Mouse (Mus musculus) heart, adult 2 months (tissue): Measurements from ENCODE around the gene Olfr658. TPM values are rescaled to one million over a fixed set of nuclear protein-coding genes. Genes with fewer than 3 reads are reported as not detected.

Experiments used
- DNase-seq, 2 experiments: peaks; one replicate each; pipeline ENCODE4 v3.0.0; 2021
- H3K27ac ChIP-seq: fragments of 200-600 bp; 2 replicates; pipeline ENCODE4 v1.8.1; 2022
- H3K27me3 ChIP-seq: fragments of 200-500 bp; 2 replicates; pipeline ENCODE4 v1.6.1; 2012; ENCODE audit warnings: mild to moderate bottlenecking, low read length, inconsistent platforms, mixed read lengths; ENCODE audit not compliant: control insufficient read depth, insufficient read depth
- H3K36me3 ChIP-seq: fragments of 200-500 bp; 2 replicates; pipeline ENCODE4 v1.6.1; 2012; ENCODE audit warnings: low read length, inconsistent platforms; ENCODE audit not compliant: control insufficient read depth, insufficient read depth
- H3K4me1 ChIP-seq: fragments of 200-500 bp; 2 replicates; pipeline ENCODE4 v1.6.1; 2011; ENCODE audit warnings: low read length; ENCODE audit not compliant: control insufficient read depth, insufficient read depth
- H3K4me3 ChIP-seq: fragments of 200-600 bp; 2 replicates; pipeline ENCODE4 v1.8.1; 2022
- H3K79me2 ChIP-seq: fragments of 200-500 bp; replicated peaks from 2 replicates; pipeline ENCODE4 v1.6.1; 2012; ENCODE audit warnings: mild to moderate bottlenecking, inconsistent platforms, low read length, moderate library complexity, mixed read lengths; ENCODE audit not compliant: control insufficient read depth, insufficient read depth
- H3K9ac ChIP-seq: fragments of 200-500 bp; 2 replicates; pipeline ENCODE4 v1.6.1; 2012; ENCODE audit warnings: low read depth, mild to moderate bottlenecking, control low read depth, inconsistent platforms, low read length, mixed read lengths
- CTCF ChIP-seq: fragments of 200-600 bp; IDR thresholded peaks from 2 replicates; pipeline ENCODE4 v1.8.1; 2022; ENCODE audit warnings: antibody characterized with exemption, mild to moderate bottlenecking, moderate library complexity
- EP300 ChIP-seq: fragments of 200-500 bp; IDR thresholded peaks from 2 replicates; pipeline ENCODE4 v1.6.1; 2011; ENCODE audit warnings: low read depth, low read length, control low read depth; ENCODE audit not compliant: insufficient read depth
- POLR2A ChIP-seq: fragments of 200-500 bp; IDR thresholded peaks from 2 replicates; pipeline ENCODE4 v1.6.1; 2011; ENCODE audit warnings: mild to moderate bottlenecking, low read depth, low read length, control low read depth; ENCODE audit not compliant: insufficient read depth
- WGBS: fragments of 180-500 bp; shearing (Covaris S2); methylation state at CpG from one replicate; pipeline ENCODE4 v1.1.7; 2018; 5-methylcytosine and 5-hydroxymethylcytosine counted together
- intact Hi-C: fragments of 180-260 bp; cut with DNase I; formaldehyde crosslinking; loops from one replicate; pipeline ENCODE4 v1.15.1; 2025
- long read RNA-seq: library from polyadenylated mRNA; stranded (forward); transcript quantifications from one replicate; pipeline ENCODE4 v2.0.0, GENCODE M21; 2021
- polyA plus RNA-seq: library from polyadenylated mRNA; depleted of rRNA; stranded (reverse); fragments of >200 nt; gene quantifications from 2 replicates; pipeline ENCODE4 v1.2.3, GENCODE M21; 2012; rRNA removed
- total RNA-seq, 2 experiments: library from RNA; stranded (reverse); gene quantifications; 2 replicates each; pipeline ENCODE4 v1.2.3; 2021

Gene Olfr658
- total RNA-seq = not detected
- polyA plus RNA-seq = not detected in 2 replicates
- long read RNA-seq = 0 reads

GRCm38 (mm10) chr7:104646841-104647482 is at the start of gene Olfr658:
Gene Olfr658, minus strand, starts transcription at chr7:104647305.
- H3K27me3 ChIP-seq = no peaks in the 10 kb centered on the region
- intact Hi-C loops = no loop called here
- H3K4me3 ChIP-seq = no peak within 1 kb of the TSS
- peak; percentile 16 to 28 for DNase-seq
- H3K4me1 ChIP-seq = no peaks in the 10 kb centered on the region; the same call in 1 of the 2 replicates
- no peak within 1 kb of the TSS for H3K9ac ChIP-seq
- H3K79me2 ChIP-seq = no peaks in the 10 kb centered on the region
- TF ChIP-seq POLR2A = no peak
- peak; percentile 45 for TF ChIP-seq CTCF
- 24% methylated on average over 21 of the region's 22 CpGs for WGBS
- no peak within 1 kb of the TSS for H3K27ac ChIP-seq
- no peaks in the 10 kb centered on the region for H3K36me3 ChIP-seq

GRCm38 (mm10) chr7:104686201-104686600 is 39.1 kb upstream of the Olfr658 start, which contains the start of gene Olfr661:
Gene Olfr661, plus strand, starts transcription at chr7:104686501.
- Histone ChIP-seq H3K4me3 (no peak within 1 kb of the TSS), H3K4me1 (no peaks in the 10 kb centered on the region), H3K9ac (no peak within 1 kb of the TSS), H3K27ac (no peak within 1 kb of the TSS), H3K27me3 (no peaks in the 10 kb centered on the region), H3K36me3 (no peaks in the 10 kb centered on the region), H3K79me2 (no peaks in the 10 kb centered on the region)
- intact Hi-C loops = no loop called here
- TF ChIP-seq POLR2A = no peak
- TF ChIP-seq EP300 = no peak
- no peak for TF ChIP-seq CTCF
- no peak for DNase-seq
- WGBS = 73% methylated on average over 2 of the region's 2 CpGs

- no peaks in the 10 kb centered on the region for H3K79me2 ChIP-seq
- H3K27ac ChIP-seq = no peak within 1 kb of the TSS
- H3K4me3 ChIP-seq = no peak within 1 kb of the TSS
- intact Hi-C loops = no loop called here
- H3K9ac ChIP-seq = no peak within 1 kb of the TSS
- no peak for DNase-seq
- WGBS = 67% methylated on average over 3 of the region's 3 CpGs
- no peaks in the 10 kb centered on the region for H3K4me1 ChIP-seq
- no peak for TF ChIP-seq EP300
- TF ChIP-seq CTCF = no peak
- TF ChIP-seq POLR2A = no peak
- H3K36me3 ChIP-seq = no peaks in the 10 kb centered on the region
- H3K27me3 ChIP-seq = no peaks in the 10 kb centered on the region
Observed at GRCm38 (mm10) chr7:104666453-104666852, 19.3 kb upstream of the Olfr658 start, which contains the start of gene Olfr659. Gene Olfr659, plus strand, starts transcription at chr7:104666753.

GRCm38 (mm10) chr7:104624494-104624893 is 22.6 kb downstream of the Olfr658 start, which contains the start of gene Olfr657:
Gene Olfr657, plus strand, starts transcription at chr7:104624794.
- H3K79me2 ChIP-seq = no peaks in the 10 kb centered on the region
- DNase-seq = no peak
- H3K27me3 ChIP-seq = no peaks in the 10 kb centered on the region
- H3K9ac ChIP-seq = no peak within 1 kb of the TSS
- H3K36me3 ChIP-seq = no peaks in the 10 kb centered on the region
- H3K4me1 ChIP-seq = no peaks in the 10 kb centered on the region
- intact Hi-C loops = no loop called here
- H3K4me3 ChIP-seq = no peak within 1 kb of the TSS
- TF ChIP-seq EP300 (no peak), POLR2A (no peak), CTCF (no peak)
- no peak within 1 kb of the TSS for H3K27ac ChIP-seq

- TF ChIP-seq CTCF (no peak), EP300 (no peak), POLR2A (no peak)
- Histone ChIP-seq H3K36me3 (no peaks in the 10 kb centered on the region), H3K4me1 (no peaks in the 10 kb centered on the region)
Observed at GRCm38 (mm10) chr7:104613655-104614054, 33.5 kb downstream of the Olfr658 start, which contains the start of gene Olfr656. Gene Olfr656, plus strand, starts transcription at chr7:104613955.

GRCm38 (mm10) chr7:104604727-104605126 is 42.4 kb downstream of the Olfr658 start:
- no peak for DNase-seq
- H3K79me2 ChIP-seq = no peaks in the 10 kb centered on the region
- no peaks in the 10 kb centered on the region for H3K4me1 ChIP-seq
- H3K36me3 ChIP-seq = no peaks in the 10 kb centered on the region
- H3K27ac ChIP-seq = no peak overlapping the region
- H3K4me3 ChIP-seq = no peak overlapping the region
- intact Hi-C loops = no loop called here
- TF ChIP-seq POLR2A (no peak), EP300 (no peak), CTCF (no peak)
- H3K9ac ChIP-seq = no peak overlapping the region
- no peaks in the 10 kb centered on the region for H3K27me3 ChIP-seq

More at GRCm38 (mm10) chr7:104613655-104614054, 33.5 kb downstream of the Olfr658 start, which contains the start of gene Olfr656:
- intact Hi-C loops = no loop called here
- Histone ChIP-seq H3K27me3 (no peaks in the 10 kb centered on the region), H3K27ac (no peak within 1 kb of the TSS), H3K4me3 (no peak within 1 kb of the TSS), H3K79me2 (no peaks in the 10 kb centered on the region), H3K9ac (no peak within 1 kb of the TSS)
- no peak for DNase-seq
- 63% methylated on average over 4 of the region's 4 CpGs for WGBS
